Mouse (Mus musculus): ENCODE measurements around the gene Zswim4. TPM values are rescaled to one million over a fixed set of nuclear protein-coding genes. Genes with fewer than 3 reads are reported as not detected.

Gene Zswim4
- total RNA-seq, 1 experiment, result 22.1 TPM

DNA sequence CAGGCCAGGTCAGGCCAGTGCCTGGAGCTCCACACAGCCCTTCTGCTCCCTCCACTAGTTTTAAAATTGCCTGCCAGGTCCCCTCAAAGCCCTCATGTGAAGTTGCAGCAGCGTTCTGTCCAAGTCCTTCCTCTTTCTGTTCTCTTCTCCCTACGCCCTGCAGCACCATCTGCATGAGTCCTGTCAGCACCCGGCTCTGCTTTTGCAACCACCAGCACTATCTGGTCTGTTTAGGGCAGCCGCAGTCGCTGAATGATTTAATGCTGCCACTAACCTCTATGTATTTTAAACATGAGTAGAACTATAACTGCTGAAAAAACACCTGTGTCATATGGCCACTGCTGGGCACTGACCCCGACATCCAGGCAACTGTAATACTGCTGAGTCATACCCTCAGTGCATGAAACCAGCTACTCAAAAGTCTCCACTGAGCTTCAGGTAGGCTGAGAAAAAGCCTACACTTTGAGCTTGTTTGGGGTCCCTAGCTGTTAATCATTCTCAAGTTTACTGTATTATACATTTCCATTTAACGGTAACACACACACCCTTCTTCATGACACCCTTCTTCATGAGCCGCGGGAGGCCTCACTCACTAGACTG is 14.2 kb downstream of the Zswim4 start:
- no peak for DNase-seq (ENCODE audit: low read depth, low spot score)
- in situ Hi-C loops (cut with MboI; ENCODE audit: low sequenced_read_pairs in 2 of 2, unreplicated experiment in 2 of 2), result no loop called here
- Histone ChIP-seq H3K27ac (ENCODE audit: insufficient read depth, low read depth, low read length, poor library complexity, severe bottlenecking) (peak overlapping the region; percentile 43; the same call in 1 of the 2 replicates), H3K36me3 (ENCODE audit: control insufficient read depth, insufficient read depth, low read length, poor library complexity, severe bottlenecking) (peaks cover 23% of the 10 kb centered on the region), H3K4me1 (ENCODE audit: control insufficient read depth in 2 of 2, insufficient read depth in 2 of 2, low read length in 2 of 2, poor library complexity in 1 of 2) (peaks cover 2 to 6% of the 10 kb centered on the region in 2 experiments; a peak in 1 of 4 replicates), H3K9me3 (ENCODE audit: control insufficient read depth, insufficient read depth, low read depth, low read length) (no peaks in the 10 kb centered on the region), H3K9ac (ENCODE audit: insufficient read depth, low read depth, low read length, poor library complexity, severe bottlenecking) (0 out of 2 replicates have a peak overlapping the region, but pooled peaks have one; percentile 24), H3K4me3 (ENCODE audit: insufficient read depth in 1 of 2, low read depth in 1 of 2, low read length in 2 of 2, poor library complexity in 1 of 2, severe bottlenecking in 1 of 2) (peak overlapping the region; percentile 42 to 48)
- no peak for TF ChIP-seq ZC3H11A (IDR thresholded peaks at IDR 0.05; ENCODE audit: borderline replicate concordance, low read depth, low read length)
- TF ChIP-seq MAFK (IDR thresholded peaks at IDR 0.05; ENCODE audit: insufficient read depth, low read depth, low read length), result peak; percentile 68
- TF ChIP-seq ZNF384 (IDR thresholded peaks at IDR 0.05; ENCODE audit: low read depth, low read length), result no peak

DNA sequence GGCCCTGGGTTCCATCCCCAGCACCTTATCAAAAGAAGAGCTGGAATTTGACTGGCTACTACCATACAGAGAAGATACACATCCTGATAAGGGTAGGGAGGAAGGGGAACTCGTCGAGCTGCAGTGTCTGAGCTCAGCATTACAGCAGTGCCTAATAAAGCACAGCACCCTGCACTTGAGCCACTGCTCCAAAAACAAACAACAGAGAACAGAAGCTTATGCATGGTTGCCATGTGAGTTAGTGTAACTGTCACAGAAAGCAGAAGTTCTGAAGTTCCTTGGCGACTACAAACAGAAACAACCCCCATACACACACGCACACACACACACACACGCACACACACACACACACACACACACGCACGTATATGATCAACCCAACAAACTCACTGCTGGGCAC is 16.8 kb downstream of the Zswim4 start:
- H3K9me3 ChIP-seq (ENCODE audit: control insufficient read depth, insufficient read depth, low read depth, low read length), result no peaks in the 10 kb centered on the region
- no peak overlapping the region for H3K9ac ChIP-seq (ENCODE audit: insufficient read depth, low read depth, low read length, poor library complexity, severe bottlenecking)
- H3K4me1 ChIP-seq (ENCODE audit: control insufficient read depth in 2 of 2, insufficient read depth in 2 of 2, low read length in 2 of 2, poor library complexity in 1 of 2), result peaks cover 2 to 6% of the 10 kb centered on the region in 2 experiments; a peak in 1 of 4 replicates
- no peak overlapping the region for H3K27ac ChIP-seq (ENCODE audit: insufficient read depth, low read depth, low read length, poor library complexity, severe bottlenecking)
- H3K4me3 ChIP-seq (ENCODE audit: insufficient read depth in 1 of 2, low read depth in 1 of 2, low read length in 2 of 2, poor library complexity in 1 of 2, severe bottlenecking in 1 of 2), result no peak overlapping the region
- H3K36me3 ChIP-seq (ENCODE audit: control insufficient read depth, insufficient read depth, low read length, poor library complexity, severe bottlenecking), result peaks cover 42% of the 10 kb centered on the region
- DNase-seq (ENCODE audit: low read depth, low spot score), result no peak
- TF ChIP-seq MAFK (IDR thresholded peaks at IDR 0.05; ENCODE audit: insufficient read depth, low read depth, low read length) (no peak), HCFC1 (IDR thresholded peaks at IDR 0.05; ENCODE audit: borderline replicate concordance, insufficient read depth, low read length) (no peak), CHD2 (IDR thresholded peaks at IDR 0.05; ENCODE audit: low read depth, low read length) (no peak), ZNF384 (IDR thresholded peaks at IDR 0.05; ENCODE audit: low read depth, low read length) (no peak), ZC3H11A (IDR thresholded peaks at IDR 0.05; ENCODE audit: borderline replicate concordance, low read depth, low read length) (no peak)
- in situ Hi-C loops (cut with MboI; ENCODE audit: low sequenced_read_pairs in 2 of 2, unreplicated experiment in 2 of 2), result no loop called here

DNA sequence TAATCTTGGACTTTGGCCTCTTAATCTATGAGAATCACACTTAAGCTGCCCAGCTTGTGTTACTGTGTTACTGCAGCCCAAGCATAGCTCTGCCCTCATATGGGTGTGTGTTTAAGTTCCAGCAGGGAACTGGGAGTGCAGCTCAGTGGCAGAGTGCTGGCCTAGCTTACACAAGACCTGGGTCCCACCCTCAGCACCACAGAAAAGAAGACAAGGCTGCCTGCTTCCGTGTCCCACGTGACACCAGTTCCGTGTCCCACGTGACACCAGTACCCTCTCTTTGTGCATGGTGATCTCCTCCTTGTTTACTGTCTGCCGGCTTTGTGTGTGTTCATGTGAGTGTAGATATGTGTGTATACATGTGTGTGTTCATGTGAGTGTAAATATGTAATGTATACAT is 18.7 kb downstream of the Zswim4 start:
- in situ Hi-C loops (cut with MboI; ENCODE audit: low sequenced_read_pairs in 2 of 2, unreplicated experiment in 2 of 2), result no loop called here

DNA sequence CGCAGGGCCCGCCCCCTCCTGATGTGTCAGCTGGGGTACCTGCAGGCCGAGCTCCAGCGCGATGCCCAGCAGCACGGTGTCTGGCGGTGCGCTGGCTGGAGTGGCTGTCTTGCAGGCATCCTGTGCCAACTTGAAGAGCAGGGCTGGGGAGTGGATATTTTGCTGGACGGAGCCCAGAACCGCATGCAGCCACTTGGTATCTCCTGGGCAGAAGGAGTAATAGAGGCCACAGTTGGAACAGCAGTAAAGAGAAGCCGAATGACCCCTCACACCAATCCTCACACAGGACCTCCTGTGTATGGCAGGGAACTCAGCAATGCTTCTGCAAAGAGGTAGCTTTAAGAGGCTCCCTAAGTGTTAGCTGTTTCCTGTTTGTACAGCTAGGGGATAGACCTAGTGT is 19.6 kb downstream of the Zswim4 start:
- TF ChIP-seq CHD2 (IDR thresholded peaks at IDR 0.05; ENCODE audit: low read depth, low read length) (no peak), ZNF384 (IDR thresholded peaks at IDR 0.05; ENCODE audit: low read depth, low read length) (no peak), HCFC1 (IDR thresholded peaks at IDR 0.05; ENCODE audit: borderline replicate concordance, insufficient read depth, low read length) (no peak), ZC3H11A (IDR thresholded peaks at IDR 0.05; ENCODE audit: borderline replicate concordance, low read depth, low read length) (no peak), MAFK (IDR thresholded peaks at IDR 0.05; ENCODE audit: insufficient read depth, low read depth, low read length) (no peak)

More for the DNA sequence above, 18.7 kb downstream of the Zswim4 start:
- TF ChIP-seq CHD2 (IDR thresholded peaks at IDR 0.05; ENCODE audit: low read depth, low read length), result no peak
- no peak for TF ChIP-seq ZC3H11A (IDR thresholded peaks at IDR 0.05; ENCODE audit: borderline replicate concordance, low read depth, low read length)
- no peak overlapping the region for H3K4me3 ChIP-seq (ENCODE audit: insufficient read depth in 1 of 2, low read depth in 1 of 2, low read length in 2 of 2, poor library complexity in 1 of 2, severe bottlenecking in 1 of 2)
- H3K9ac ChIP-seq (ENCODE audit: insufficient read depth, low read depth, low read length, poor library complexity, severe bottlenecking), result no peak overlapping the region
- H3K36me3 ChIP-seq (ENCODE audit: control insufficient read depth, insufficient read depth, low read length, poor library complexity, severe bottlenecking), result peaks cover 47% of the 10 kb centered on the region
- H3K9me3 ChIP-seq (ENCODE audit: control insufficient read depth, insufficient read depth, low read depth, low read length), result no peaks in the 10 kb centered on the region
- H3K27ac ChIP-seq (ENCODE audit: insufficient read depth, low read depth, low read length, poor library complexity, severe bottlenecking), result no peak overlapping the region
- peaks cover 2 to 3% of the 10 kb centered on the region in 2 experiments; a peak in 1 of 4 replicates for H3K4me1 ChIP-seq (ENCODE audit: control insufficient read depth in 2 of 2, insufficient read depth in 2 of 2, low read length in 2 of 2, poor library complexity in 1 of 2)
- no peak for DNase-seq (ENCODE audit: low read depth, low spot score)

DNA sequence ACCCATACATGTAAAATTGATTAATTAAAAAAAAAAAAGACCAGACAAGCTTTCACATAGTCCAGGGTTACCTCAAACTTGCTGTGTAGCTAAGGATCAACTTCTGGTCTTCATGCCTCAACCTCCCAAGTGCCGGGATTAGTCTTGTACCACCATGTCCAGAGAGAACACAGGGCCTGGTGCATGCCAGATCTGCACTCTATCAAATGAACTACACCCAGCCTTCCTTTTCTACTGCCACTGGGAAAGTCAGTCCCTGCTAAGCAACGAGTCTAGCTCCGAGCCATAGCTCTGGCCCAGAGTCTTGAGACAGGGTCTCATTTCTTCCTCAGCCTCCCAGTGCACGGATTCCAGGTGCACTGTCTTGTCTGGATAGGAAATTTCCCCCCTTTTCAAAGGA is 23.6 kb downstream of the Zswim4 start:
- Histone ChIP-seq H3K4me3 (ENCODE audit: insufficient read depth in 1 of 2, low read depth in 1 of 2, low read length in 2 of 2, poor library complexity in 1 of 2, severe bottlenecking in 1 of 2) (no peak overlapping the region), H3K27ac (ENCODE audit: insufficient read depth, low read depth, low read length, poor library complexity, severe bottlenecking) (no peak overlapping the region), H3K9ac (ENCODE audit: insufficient read depth, low read depth, low read length, poor library complexity, severe bottlenecking) (no peak overlapping the region), H3K9me3 (ENCODE audit: control insufficient read depth, insufficient read depth, low read depth, low read length) (no peaks in the 10 kb centered on the region), H3K4me1 (ENCODE audit: control insufficient read depth in 2 of 2, insufficient read depth in 2 of 2, low read length in 2 of 2, poor library complexity in 1 of 2) (peaks cover 0 to 5% of the 10 kb centered on the region in 2 experiments; a peak in 1 of 4 replicates), H3K36me3 (ENCODE audit: control insufficient read depth, insufficient read depth, low read length, poor library complexity, severe bottlenecking) (peaks cover 55% of the 10 kb centered on the region)
- TF ChIP-seq CHD2 (IDR thresholded peaks at IDR 0.05; ENCODE audit: low read depth, low read length) (no peak), ZNF384 (IDR thresholded peaks at IDR 0.05; ENCODE audit: low read depth, low read length) (no peak), ZC3H11A (IDR thresholded peaks at IDR 0.05; ENCODE audit: borderline replicate concordance, low read depth, low read length) (no peak), MAFK (IDR thresholded peaks at IDR 0.05; ENCODE audit: insufficient read depth, low read depth, low read length) (no peak), HCFC1 (IDR thresholded peaks at IDR 0.05; ENCODE audit: borderline replicate concordance, insufficient read depth, low read length) (no peak)
- DNase-seq (ENCODE audit: low read depth, low spot score), result no peak
- in situ Hi-C loops (cut with MboI; ENCODE audit: low sequenced_read_pairs in 2 of 2, unreplicated experiment in 2 of 2), result no loop called here

More for the DNA sequence above, 19.6 kb downstream of the Zswim4 start:
- Histone ChIP-seq H3K36me3 (ENCODE audit: control insufficient read depth, insufficient read depth, low read length, poor library complexity, severe bottlenecking) (peaks cover 51% of the 10 kb centered on the region), H3K27ac (ENCODE audit: insufficient read depth, low read depth, low read length, poor library complexity, severe bottlenecking) (no peak overlapping the region), H3K9ac (ENCODE audit: insufficient read depth, low read depth, low read length, poor library complexity, severe bottlenecking) (no peak overlapping the region), H3K4me1 (ENCODE audit: control insufficient read depth in 2 of 2, insufficient read depth in 2 of 2, low read length in 2 of 2, poor library complexity in 1 of 2) (0 out of 4 replicates have a peak, but pooled peaks cover 0 to under 1% of the 10 kb centered on the region in 2 experiments), H3K4me3 (ENCODE audit: insufficient read depth in 1 of 2, low read depth in 1 of 2, low read length in 2 of 2, poor library complexity in 1 of 2, severe bottlenecking in 1 of 2) (no peak overlapping the region), H3K9me3 (ENCODE audit: control insufficient read depth, insufficient read depth, low read depth, low read length) (no peaks in the 10 kb centered on the region)
- no peak for DNase-seq (ENCODE audit: low read depth, low spot score)
- in situ Hi-C loops (cut with MboI; ENCODE audit: low sequenced_read_pairs in 2 of 2, unreplicated experiment in 2 of 2), result no loop called here

Data from ES-E14 (cell line).